Mouse (Mus musculus) small intestine, adult 2 months (tissue): ENCODE results near the gene Lrch1.

Experiments
- CTCF ChIP-seq: fragments of 200-500 bp; IDR thresholded peaks from 2 replicates; pipeline ENCODE4 v1.5.1; 2012; ENCODE audit warnings: low read depth, mild to moderate bottlenecking, control low read depth, inconsistent platforms, low read length, moderate library complexity, mixed read lengths; ENCODE audit not compliant: insufficient replicate concordance, insufficient read length; ENCODE audit errors: extremely low read depth
- POLR2A ChIP-seq: fragments of 200-500 bp; IDR thresholded peaks from 2 replicates; pipeline ENCODE4 v1.6.1; 2012; ENCODE audit warnings: low read depth, mild to moderate bottlenecking, control low read depth, inconsistent platforms, low read length, moderate library complexity

DNA sequence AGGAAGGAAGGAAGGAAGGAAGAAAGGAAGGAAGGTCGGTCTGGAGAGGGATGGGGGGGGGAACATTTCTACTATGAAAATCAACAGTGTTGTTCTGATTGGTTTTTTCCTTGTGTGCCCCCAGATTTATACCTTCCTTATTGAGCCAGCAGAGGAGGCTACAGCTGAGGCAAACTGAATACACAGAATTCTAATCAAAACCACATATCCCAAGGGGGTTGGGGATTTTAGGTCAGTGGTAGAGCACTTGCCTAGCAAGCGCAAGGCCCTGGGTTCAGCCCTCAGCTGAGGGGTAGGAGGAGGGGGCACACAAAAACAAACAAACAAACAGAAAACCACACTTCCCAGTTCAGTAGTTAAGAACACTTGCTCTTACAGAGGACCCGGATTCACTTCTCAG lies 8.8 kb downstream of the Lrch1 start:
- no peak for TF ChIP-seq CTCF
- no peak for TF ChIP-seq POLR2A
